Mouse (Mus musculus) MEL-GATA-1-ER (cell line): ENCODE measurements around the gene Elovl3.
A peak's percentile ranks its signal among the peaks of the same experiment; 100 is the strongest.
"Not testable (repeated sequence)": the region's sequence is repeated elsewhere in the genome, so short reads cannot be mapped to it uniquely, and the experiment has no call there.

Experiments
- DNase-seq: peaks from one replicate; pipeline ENCODE4 v3.0.0-alpha.2; 2012; ENCODE audit warnings: low read depth; ENCODE audit errors: extremely low read depth

Gene Elovl3

DNA sequence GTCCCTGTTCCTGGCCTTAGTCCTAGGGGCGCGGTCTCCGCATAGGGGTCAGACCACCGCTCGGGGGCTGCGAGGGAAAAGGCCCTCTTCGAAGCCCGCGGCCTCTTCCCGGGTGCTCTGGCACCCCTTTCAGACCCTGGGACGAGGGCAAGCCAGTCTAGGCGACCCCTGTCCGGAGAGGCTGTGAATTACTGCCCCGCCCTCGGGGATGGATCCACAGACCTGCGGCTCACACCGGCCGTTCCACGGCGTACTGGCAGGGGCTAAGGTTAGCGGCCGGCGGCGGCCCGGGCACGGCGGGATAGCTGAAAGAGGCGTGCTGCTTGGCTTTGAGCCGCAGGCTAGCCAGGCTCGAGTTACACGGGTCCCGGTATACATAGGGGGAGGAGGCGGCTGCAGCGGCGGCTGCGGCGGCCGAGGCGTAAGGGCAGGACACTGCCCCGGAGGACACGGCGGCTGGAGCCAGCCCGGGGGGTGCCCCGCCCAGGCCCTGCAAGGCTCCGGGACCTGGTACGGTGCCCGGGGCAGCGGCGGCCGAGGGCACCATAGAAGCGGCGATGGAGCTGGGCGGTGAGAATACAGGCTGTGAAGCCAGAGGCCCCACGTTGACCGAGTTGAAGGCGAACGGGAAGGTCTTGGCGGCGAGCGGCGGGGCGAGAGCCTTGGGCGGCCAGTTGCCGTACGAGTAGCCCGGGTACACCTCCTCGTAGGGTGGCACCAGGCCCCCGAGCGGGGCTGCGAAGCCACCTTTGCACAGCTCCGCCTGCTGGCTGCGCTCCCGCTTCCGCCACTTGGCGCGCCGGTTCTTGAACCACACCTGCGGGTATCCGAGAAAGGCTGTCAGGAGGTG is 4.3 kb downstream of the Elovl3 start:
- DNase-seq, result no peak

GRCm38 (mm10) chr19:46136639-46137580 is 5.2 kb downstream of the Elovl3 start:
- peak; percentile 84 for DNase-seq

DNA sequence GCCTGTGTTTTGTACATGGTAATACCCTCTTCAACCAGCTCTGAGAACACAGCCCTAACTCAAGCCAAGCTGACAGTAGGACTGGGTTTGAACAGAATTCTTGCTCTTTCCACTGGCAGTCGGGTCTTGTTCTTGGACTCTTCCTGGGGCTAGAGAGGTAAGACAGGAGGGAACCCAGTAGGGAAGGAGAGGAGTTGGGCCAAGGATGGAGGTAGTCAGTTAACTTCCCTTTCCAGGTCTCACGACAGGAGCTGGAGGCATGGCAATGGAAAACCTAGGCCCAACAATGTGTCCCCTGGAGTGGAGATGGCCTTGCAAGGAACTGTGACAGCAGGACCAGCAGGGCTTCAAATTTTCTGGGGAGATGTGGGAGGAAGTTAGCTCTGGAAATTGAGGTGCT is 8.6 kb downstream of the Elovl3 start:
- no peak for DNase-seq

DNA sequence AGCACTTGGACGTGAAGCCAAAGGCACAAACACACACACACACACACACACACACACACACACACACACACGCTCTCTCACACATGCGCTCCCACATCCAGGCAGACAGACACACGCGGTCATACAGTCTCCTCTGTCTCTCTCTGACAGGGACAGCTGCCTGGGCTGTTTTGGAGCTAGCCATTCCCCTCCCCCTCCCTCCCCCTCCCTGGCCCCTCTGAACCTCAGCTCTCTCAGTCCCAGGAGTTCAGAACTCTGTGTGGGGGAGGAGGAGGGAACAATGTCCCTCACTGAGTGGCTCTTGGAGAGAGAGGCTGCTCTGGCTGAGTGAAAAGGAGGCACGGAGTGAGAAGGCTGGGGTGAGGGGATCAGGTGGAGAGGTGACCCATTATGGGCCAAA is 9.4 kb downstream of the Elovl3 start:
- no peak for DNase-seq

- no peak for DNase-seq
These were observed 16.0 kb downstream of the Elovl3 start, which contains the start of gene Pitx3 for GRCm38 (mm10) chr19:46147511-46148371. Gene Pitx3 (minus strand): TSS chr19:46148326.

DNA sequence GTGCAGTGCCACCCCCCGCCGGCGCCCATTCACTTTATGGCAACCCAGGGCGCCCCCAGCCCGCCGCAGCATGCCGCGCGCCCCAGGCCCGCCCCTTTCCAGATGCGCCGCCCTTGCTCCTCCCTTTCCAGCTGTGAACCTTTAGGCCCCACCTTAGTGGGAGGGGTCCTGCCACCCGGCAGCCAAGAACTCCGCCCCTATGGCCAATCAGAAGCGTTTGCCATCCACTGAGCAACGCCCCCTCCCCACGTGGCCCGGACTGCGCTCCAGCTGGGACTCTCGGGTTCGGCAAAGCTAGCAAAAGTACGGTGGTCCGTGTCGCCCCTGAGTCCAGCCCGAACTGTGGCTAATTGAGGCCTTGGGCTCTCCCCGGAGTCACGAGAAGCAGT is 16.7 kb downstream of the Elovl3 start:
- peak; percentile 82 for DNase-seq

DNA sequence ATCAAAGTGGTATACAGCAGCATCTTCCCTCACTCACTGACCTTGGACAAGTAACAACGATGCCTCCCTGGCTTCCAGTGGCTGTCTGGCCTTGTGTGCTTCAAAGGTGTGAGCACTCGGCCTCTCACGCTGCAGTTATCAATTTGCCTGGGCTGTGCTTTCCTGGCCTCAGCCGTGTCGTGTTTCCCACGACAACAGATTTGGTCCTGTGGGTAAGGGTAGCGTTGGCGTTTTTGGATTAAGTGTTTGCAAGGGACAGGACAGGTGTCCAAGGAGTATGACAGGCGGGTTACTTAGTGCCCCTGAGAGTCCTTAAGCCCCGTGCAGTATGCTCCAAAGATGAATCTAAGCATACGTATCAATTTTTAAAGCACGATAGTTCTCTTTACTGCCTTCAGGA is 17.4 kb downstream of the Elovl3 start:
- no peak for DNase-seq

- DNase-seq, result peak; percentile 100
These were observed 20.6 kb downstream of the Elovl3 start, which contains the start of gene Gbf1 for GRCm38 (mm10) chr19:46152127-46152803. Gene Gbf1 (plus strand): TSS chr19:46152509.

GRCm38 (mm10) chr19:46165950-46166349 is 34.3 kb downstream of the Elovl3 start:
- no peak for DNase-seq

- DNase-seq, result not testable (repeated sequence)
These were observed 35.5 kb downstream of the Elovl3 start for GRCm38 (mm10) chr19:46167169-46167568.

DNA sequence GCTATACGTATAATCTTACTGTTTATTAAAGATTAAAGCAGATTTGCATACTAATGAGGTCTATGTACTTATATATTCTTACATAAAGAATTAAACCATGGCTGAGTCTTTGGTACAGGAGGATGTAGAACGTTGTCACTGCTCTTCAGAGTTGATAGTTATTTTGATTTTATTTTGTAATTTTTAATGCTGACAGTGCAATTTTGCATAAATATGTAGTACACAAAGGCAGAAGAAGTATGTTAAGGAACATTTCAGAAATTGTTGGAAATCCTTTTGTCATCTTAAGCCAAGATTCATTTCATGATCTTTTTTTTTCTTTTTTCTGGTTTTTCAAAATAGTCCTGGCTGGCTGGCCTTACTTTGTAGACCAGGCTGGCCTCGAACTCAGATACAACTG is 37.7 kb downstream of the Elovl3 start:
- no peak for DNase-seq

GRCm38 (mm10) chr19:46169913-46170312 is 38.2 kb downstream of the Elovl3 start:
- DNase-seq, result no peak

DNA sequence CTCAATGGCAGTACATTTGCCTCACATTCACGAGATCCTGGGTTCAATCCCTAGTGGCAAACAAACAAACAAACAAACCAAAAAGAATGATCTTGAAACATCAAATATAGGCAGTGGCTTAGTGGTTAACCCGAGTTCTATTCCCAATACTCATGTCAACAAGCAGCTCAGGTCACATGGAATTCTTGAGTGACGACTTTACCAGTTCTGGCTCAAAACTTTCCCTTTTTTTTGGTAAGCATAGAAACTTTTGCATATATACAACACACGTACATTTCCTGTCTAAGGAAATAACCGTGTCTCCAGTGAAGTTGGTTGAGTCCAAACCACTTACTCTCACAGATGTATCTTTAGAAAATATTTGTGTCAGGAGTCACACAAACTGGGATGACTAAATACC is 40.8 kb downstream of the Elovl3 start:
- no peak for DNase-seq

DNA sequence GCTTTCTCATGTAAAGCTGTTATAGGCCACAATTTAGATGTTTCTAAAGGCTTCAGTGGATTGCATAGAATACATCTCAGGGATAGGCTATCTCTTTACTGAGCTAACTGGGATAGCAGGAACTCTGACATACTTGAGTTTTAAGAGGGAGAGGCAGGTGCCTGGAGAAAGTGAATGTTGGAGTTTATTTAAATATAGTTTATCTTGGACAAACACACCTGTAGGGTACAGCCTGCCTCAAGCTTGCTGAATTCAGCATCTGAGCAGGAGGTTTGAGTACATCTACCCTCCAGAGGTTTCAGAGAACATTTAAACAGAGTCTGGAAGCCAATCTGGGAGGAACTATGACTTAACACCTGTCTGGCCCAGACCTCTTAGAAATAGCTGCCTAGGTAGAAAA is 43.5 kb downstream of the Elovl3 start:
- no peak for DNase-seq

- DNase-seq, result no peak
These were observed 45.3 kb downstream of the Elovl3 start for GRCm38 (mm10) chr19:46177046-46177445.

DNA sequence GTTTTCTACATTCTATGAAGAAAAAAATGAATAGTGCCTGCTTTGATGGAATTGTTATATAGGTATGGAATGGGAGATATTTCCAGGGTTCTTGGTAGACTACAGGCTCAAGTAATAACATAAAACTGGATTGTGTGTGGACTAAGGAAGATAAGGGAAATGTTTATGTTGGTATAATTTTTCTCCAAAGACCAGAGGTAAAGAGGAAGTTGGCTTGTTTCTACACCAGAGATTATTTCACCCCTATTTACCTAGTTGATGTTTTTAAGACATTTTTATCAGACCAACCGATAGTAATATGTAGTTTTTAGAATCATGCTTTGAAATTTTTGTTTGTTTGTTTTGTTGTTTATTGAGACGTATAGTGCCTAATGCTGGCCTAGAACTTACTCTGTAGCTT is 48.6 kb downstream of the Elovl3 start:
- peak; percentile 33 for DNase-seq

DNA sequence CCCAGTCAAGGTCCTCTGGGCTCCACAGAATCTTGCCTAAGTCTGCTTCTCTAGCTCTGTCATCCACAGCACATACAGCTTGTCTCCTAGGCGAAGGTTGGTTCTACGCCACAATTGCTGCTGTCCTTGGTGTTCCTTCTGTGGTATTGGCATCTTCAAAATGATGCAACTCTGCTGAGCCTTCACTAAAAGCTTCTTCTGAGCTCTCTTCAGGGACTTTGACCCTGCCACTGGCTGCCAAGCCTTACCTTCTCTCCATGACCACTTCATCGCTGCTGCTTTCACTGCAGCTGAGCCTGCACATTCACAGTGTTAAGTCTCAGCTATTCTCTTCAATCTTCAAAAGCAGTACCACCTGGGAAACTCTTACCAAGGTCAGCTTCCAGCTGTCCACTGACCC is 50.5 kb downstream of the Elovl3 start:
- no peak for DNase-seq
